Mouse (Mus musculus): ENCODE measurements at regions not wholly inside any gene's neighbourhood (a gene's known extent, or its start where the extent isn't known, plus 50 kb on each side); places are given as distances from the start of the nearest gene placed in this dataset.

DNA sequence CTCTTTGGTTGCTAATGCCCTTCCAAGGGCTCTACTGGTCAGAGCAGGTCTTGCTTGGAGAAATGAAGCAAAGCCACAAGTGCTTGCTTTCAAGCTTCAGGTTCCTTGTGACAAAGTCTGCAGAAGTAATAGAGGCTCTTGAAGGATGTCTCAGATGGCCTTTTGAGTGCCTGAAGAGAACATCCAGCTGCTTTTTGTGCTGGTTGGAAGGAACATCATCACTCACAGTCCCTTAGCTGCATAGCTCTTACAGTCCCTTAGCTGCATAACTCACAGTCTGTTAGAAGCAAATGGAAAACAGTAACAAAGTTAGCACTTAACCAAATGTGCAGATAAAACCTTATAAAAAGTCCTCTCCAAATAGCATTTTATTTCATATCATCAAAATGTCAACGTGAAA is 241.6 kb downstream of the Cd109 start:
- no peak for TF ChIP-seq CTCF (IDR thresholded peaks at IDR 0.05; ENCODE audit: low read depth)
- TF ChIP-seq EP300 (optimal IDR thresholded peaks at IDR 0.05) = no peak

Data from stomach, postnatal 0 days (tissue).